Mouse (Mus musculus): Measurements from ENCODE around the gene Tmc2. TPM values are rescaled to one million over a fixed set of nuclear protein-coding genes. Genes with fewer than 3 reads are reported as not detected.
A peak's percentile ranks its signal among the peaks of the same experiment; 100 is the strongest.

Tmc2 gene
- polyA plus RNA-seq, 1 experiment from 2014 or later = 0.05 TPM

- no peaks in the 10 kb centered on the region for H3K9me3 ChIP-seq (ENCODE audit: control insufficient read depth, low read length)
- WGBS = 70% methylated on average over 4 of the region's 4 CpGs
- H3K27me3 ChIP-seq (ENCODE audit: control insufficient read depth, insufficient read depth, low read length) = no peaks in the 10 kb centered on the region
- H3K27ac ChIP-seq (ENCODE audit: low read depth, low read length) = no peak overlapping the region
- H3K4me1 ChIP-seq (ENCODE audit: control insufficient read depth, insufficient read depth, low read length) = no peaks in the 10 kb centered on the region
- H3K9ac ChIP-seq (replicated peaks; ENCODE audit: low read depth, low read length) = no peak overlapping the region
- H3K36me3 ChIP-seq (ENCODE audit: control insufficient read depth, insufficient read depth, low read length) = no peaks in the 10 kb centered on the region
- ATAC-seq (ENCODE audit: low read depth) = no peak
- no peak overlapping the region for H3K4me3 ChIP-seq (ENCODE audit: low read depth, low read length)
- no peak overlapping the region for H3K4me2 ChIP-seq (ENCODE audit: low read depth, low read length)
Measured at GRCm38 (mm10) chr2:130289086-130289485, 94.1 kb downstream of the Tmc2 start.

GRCm38 (mm10) chr2:130291434-130291833, 96.4 kb downstream of the Tmc2 start:
- Histone ChIP-seq H3K4me1 (ENCODE audit: control insufficient read depth, insufficient read depth, low read length) (peaks cover 11% of the 10 kb centered on the region), H3K9ac (replicated peaks; ENCODE audit: low read depth, low read length) (no peak overlapping the region), H3K27me3 (ENCODE audit: control insufficient read depth, insufficient read depth, low read length) (no peaks in the 10 kb centered on the region), H3K4me3 (ENCODE audit: low read depth, low read length) (no peak overlapping the region), H3K9me3 (ENCODE audit: control insufficient read depth, low read length) (no peaks in the 10 kb centered on the region), H3K4me2 (ENCODE audit: low read depth, low read length) (no peak overlapping the region), H3K27ac (ENCODE audit: low read depth, low read length) (no peak overlapping the region), H3K36me3 (ENCODE audit: control insufficient read depth, insufficient read depth, low read length) (no peaks in the 10 kb centered on the region)
- ATAC-seq (ENCODE audit: low read depth) = peak; percentile 36; the same call in 1 of the 2 replicates
- WGBS = 16% methylated on average over 8 of the region's 8 CpGs

- Histone ChIP-seq H3K36me3 (ENCODE audit: control insufficient read depth, insufficient read depth, low read length) (no peaks in the 10 kb centered on the region), H3K4me3 (ENCODE audit: low read depth, low read length) (no peak overlapping the region), H3K27me3 (ENCODE audit: control insufficient read depth, insufficient read depth, low read length) (no peaks in the 10 kb centered on the region), H3K9ac (replicated peaks; ENCODE audit: low read depth, low read length) (no peak overlapping the region), H3K4me1 (ENCODE audit: control insufficient read depth, insufficient read depth, low read length) (peaks cover 20% of the 10 kb centered on the region), H3K27ac (ENCODE audit: low read depth, low read length) (no peak overlapping the region), H3K4me2 (ENCODE audit: low read depth, low read length) (no peak overlapping the region), H3K9me3 (ENCODE audit: control insufficient read depth, low read length) (no peaks in the 10 kb centered on the region)
- ATAC-seq (ENCODE audit: low read depth) = no peak
- WGBS = 58% methylated on average over 3 of the region's 3 CpGs
Measured at GRCm38 (mm10) chr2:130293009-130293408, 98.0 kb downstream of the Tmc2 start.

- H3K9me3 ChIP-seq (ENCODE audit: control insufficient read depth, low read length) = no peaks in the 10 kb centered on the region
- H3K4me3 ChIP-seq (ENCODE audit: low read depth, low read length) = no peak overlapping the region
- H3K27ac ChIP-seq (ENCODE audit: low read depth, low read length) = no peak overlapping the region
- H3K9ac ChIP-seq (replicated peaks; ENCODE audit: low read depth, low read length) = no peak overlapping the region
- no peaks in the 10 kb centered on the region for H3K27me3 ChIP-seq (ENCODE audit: control insufficient read depth, insufficient read depth, low read length)
- H3K36me3 ChIP-seq (ENCODE audit: control insufficient read depth, insufficient read depth, low read length) = no peaks in the 10 kb centered on the region
- peaks cover 20% of the 10 kb centered on the region for H3K4me1 ChIP-seq (ENCODE audit: control insufficient read depth, insufficient read depth, low read length)
- no peak overlapping the region for H3K4me2 ChIP-seq (ENCODE audit: low read depth, low read length)
- 3% methylated on average over 4 of the region's 4 CpGs for WGBS
- ATAC-seq (ENCODE audit: low read depth) = no peak
Measured at GRCm38 (mm10) chr2:130293486-130293885, 98.5 kb downstream of the Tmc2 start.

- no peaks in the 10 kb centered on the region for H3K9me3 ChIP-seq (ENCODE audit: control insufficient read depth, low read length)
- H3K27me3 ChIP-seq (ENCODE audit: control insufficient read depth, insufficient read depth, low read length) = no peaks in the 10 kb centered on the region
- H3K27ac ChIP-seq (ENCODE audit: low read depth, low read length) = peak overlapping the region; percentile 84
- H3K4me3 ChIP-seq (ENCODE audit: low read depth, low read length) = peak overlapping the region; percentile 72
- peak overlapping the region; percentile 65 for H3K4me2 ChIP-seq (ENCODE audit: low read depth, low read length)
- H3K4me1 ChIP-seq (ENCODE audit: control insufficient read depth, insufficient read depth, low read length) = peaks cover 20% of the 10 kb centered on the region
- no peaks in the 10 kb centered on the region for H3K36me3 ChIP-seq (ENCODE audit: control insufficient read depth, insufficient read depth, low read length)
- 9% methylated on average over 20 of the region's 20 CpGs for WGBS
- no peak for ATAC-seq (ENCODE audit: low read depth)
- H3K9ac ChIP-seq (replicated peaks; ENCODE audit: low read depth, low read length) = peak overlapping the region; percentile 91
Measured at GRCm38 (mm10) chr2:130294218-130294935, 99.4 kb downstream of the Tmc2 start.

- H3K4me1 ChIP-seq (ENCODE audit: control insufficient read depth, insufficient read depth, low read length) = peaks cover 20% of the 10 kb centered on the region
- peak within 1 kb of the TSS; percentile 65 for H3K4me2 ChIP-seq (ENCODE audit: low read depth, low read length)
- H3K27ac ChIP-seq (ENCODE audit: low read depth, low read length) = peak within 1 kb of the TSS; percentile 84
- H3K27me3 ChIP-seq (ENCODE audit: control insufficient read depth, insufficient read depth, low read length) = no peaks in the 10 kb centered on the region
- peak within 1 kb of the TSS; percentile 91 for H3K9ac ChIP-seq (replicated peaks; ENCODE audit: low read depth, low read length)
- H3K36me3 ChIP-seq (ENCODE audit: control insufficient read depth, insufficient read depth, low read length) = no peaks in the 10 kb centered on the region
- ATAC-seq (ENCODE audit: low read depth) = peak; percentile 62
- peak within 1 kb of the TSS; percentile 72 for H3K4me3 ChIP-seq (ENCODE audit: low read depth, low read length)
- WGBS = 0% methylated on average over 30 of the region's 39 CpGs
- H3K9me3 ChIP-seq (ENCODE audit: control insufficient read depth, low read length) = no peaks in the 10 kb centered on the region
Measured at GRCm38 (mm10) chr2:130294936-130295277, 99.9 kb downstream of the Tmc2 start, which contains the start of gene Ebf4. Gene Ebf4 (plus strand): TSS chr2:130295169.

GRCm38 (mm10) chr2:130295331-130296133, 100.5 kb downstream of the Tmc2 start:
- Histone ChIP-seq H3K4me2 (ENCODE audit: low read depth, low read length) (peak overlapping the region; percentile 65), H3K36me3 (ENCODE audit: control insufficient read depth, insufficient read depth, low read length) (0 out of 2 replicates have a peak, but pooled peaks cover 3% of the 10 kb centered on the region), H3K4me1 (ENCODE audit: control insufficient read depth, insufficient read depth, low read length) (peaks cover 20% of the 10 kb centered on the region), H3K27ac (ENCODE audit: low read depth, low read length) (peak overlapping the region; percentile 84), H3K9me3 (ENCODE audit: control insufficient read depth, low read length) (no peaks in the 10 kb centered on the region), H3K4me3 (ENCODE audit: low read depth, low read length) (peak overlapping the region; percentile 72), H3K9ac (replicated peaks; ENCODE audit: low read depth, low read length) (peak overlapping the region; percentile 91), H3K27me3 (ENCODE audit: control insufficient read depth, insufficient read depth, low read length) (no peaks in the 10 kb centered on the region)
- 0% methylated on average over 47 of the region's 99 CpGs for WGBS
- ATAC-seq (ENCODE audit: low read depth) = peak; percentile 75

- Histone ChIP-seq H3K9me3 (ENCODE audit: control insufficient read depth, low read length) (no peaks in the 10 kb centered on the region), H3K36me3 (ENCODE audit: control insufficient read depth, insufficient read depth, low read length) (0 out of 2 replicates have a peak, but pooled peaks cover 3% of the 10 kb centered on the region), H3K4me1 (ENCODE audit: control insufficient read depth, insufficient read depth, low read length) (peaks cover 20% of the 10 kb centered on the region), H3K4me3 (ENCODE audit: low read depth, low read length) (peak overlapping the region; percentile 72), H3K27ac (ENCODE audit: low read depth, low read length) (0 out of 2 replicates have a peak overlapping the region, but pooled peaks have one; percentile 84), H3K9ac (replicated peaks; ENCODE audit: low read depth, low read length) (peak overlapping the region; percentile 91), H3K4me2 (ENCODE audit: low read depth, low read length) (peak overlapping the region; percentile 65), H3K27me3 (ENCODE audit: control insufficient read depth, insufficient read depth, low read length) (no peaks in the 10 kb centered on the region)
- 3% methylated on average over 20 of the region's 20 CpGs for WGBS
- ATAC-seq (ENCODE audit: low read depth) = peak; percentile 2
Measured at GRCm38 (mm10) chr2:130296134-130296745, 101.2 kb downstream of the Tmc2 start.

Data from neural tube, embryonic 14.5 days (tissue).